Mouse (Mus musculus) forebrain, embryonic 11.5 days (tissue): ENCODE data around the gene Katnb1. TPM values are rescaled to one million over a fixed set of nuclear protein-coding genes. Genes with fewer than 3 reads are reported as not detected.

Source experiments
- ATAC-seq: fragments of 200-750 bp; cut with Nextera tagmentation; replicated peaks from 2 replicates; pipeline ENCODE4 v1.8.0; 2017; ENCODE audit warnings: moderate TSS enrichment; ENCODE audit not compliant: low FRiP score
- DNase-seq: peaks from one replicate; pipeline ENCODE4 v3.0.0-alpha.2; 2017; ENCODE audit warnings: low spot score
- H3K27ac ChIP-seq: fragments of 300-500 bp; sonication (generic); 2 replicates; pipeline ENCODE4 v1.5.1; 2014; ENCODE audit warnings: low read depth, low read length
- H3K27me3 ChIP-seq: fragments of 300-500 bp; sonication (generic); 2 replicates; pipeline ENCODE4 v1.6.1; 2014; ENCODE audit warnings: mild to moderate bottlenecking, low read length, mixed read lengths; ENCODE audit not compliant: control insufficient read depth, insufficient read depth
- H3K36me3 ChIP-seq: fragments of 300-500 bp; sonication (generic); 2 replicates; pipeline ENCODE4 v1.6.1; 2014; ENCODE audit warnings: mild to moderate bottlenecking, low read length, moderate library complexity, mixed read lengths; ENCODE audit not compliant: control insufficient read depth, insufficient read depth
- H3K4me1 ChIP-seq: fragments of 300-500 bp; sonication (generic); replicated peaks from 2 replicates; pipeline ENCODE4 v1.6.1; 2014; ENCODE audit warnings: low read length, mixed read lengths; ENCODE audit not compliant: control insufficient read depth, insufficient read depth
- H3K4me2 ChIP-seq: fragments of 300-500 bp; sonication (generic); 2 replicates; pipeline ENCODE4 v1.6.1; 2014; ENCODE audit warnings: low read depth, mild to moderate bottlenecking, low read length, moderate library complexity, mixed read lengths; ENCODE audit not compliant: severe bottlenecking
- H3K4me3 ChIP-seq: fragments of 300-500 bp; sonication (generic); 2 replicates; pipeline ENCODE4 v1.5.1; 2014; ENCODE audit warnings: low read depth, low read length
- H3K9ac ChIP-seq: fragments of 300-500 bp; sonication (generic); 2 replicates; pipeline ENCODE4 v1.6.1; 2014; ENCODE audit warnings: low read length
- H3K9me3 ChIP-seq: fragments of 300-500 bp; sonication (generic); 2 replicates; pipeline ENCODE4 v1.6.1; 2016; ENCODE audit warnings: low read length, mixed read lengths; ENCODE audit not compliant: control insufficient read depth
- WGBS: fragments of 180-500 bp; shearing (Covaris S2); extraction: QIAGEN DNeasy Blood & Tissue Kit; methylation state at CpG from one replicate; pipeline ENCODE4 v1.1.7; 2014; 5-methylcytosine and 5-hydroxymethylcytosine counted together
- polyA plus RNA-seq: library from polyadenylated mRNA; unstranded; fragments of >200 nt; fragmentation: Nextera tagmentation; extraction: Ambion mirVana; gene quantifications from 2 replicates; pipeline ENCODE4 v1.2.1, GENCODE M21; 2014

Gene Katnb1
- polyA plus RNA-seq, 1 experiment from 2014 or later = 37.5 TPM

- ATAC-seq = no peak
- Histone ChIP-seq H3K27me3 (no peaks in the 10 kb centered on the region), H3K27ac (no peak overlapping the region), H3K4me1 (no peaks in the 10 kb centered on the region), H3K9ac (no peak overlapping the region), H3K4me3 (no peak overlapping the region), H3K36me3 (no peaks in the 10 kb centered on the region), H3K4me2 (no peak overlapping the region), H3K9me3 (no peaks in the 10 kb centered on the region)
- 67% methylated on average over 15 of the region's 15 CpGs for WGBS
- no peak for DNase-seq
Measured at GRCm38 (mm10) chr8:95130966-95131537, 50.1 kb downstream of the Katnb1 start.

- Histone ChIP-seq H3K27ac (no peak overlapping the region), H3K4me2 (no peak overlapping the region)
Measured at GRCm38 (mm10) chr8:95131983-95132382, 51.0 kb downstream of the Katnb1 start.

GRCm38 (mm10) chr8:95134186-95134585, 53.2 kb downstream of the Katnb1 start:
- peaks cover 10% of the 10 kb centered on the region for H3K4me1 ChIP-seq
- no peak overlapping the region for H3K9ac ChIP-seq
- H3K4me3 ChIP-seq = no peak overlapping the region
- H3K4me2 ChIP-seq = no peak overlapping the region
- DNase-seq (no peak), ATAC-seq (no peak)
- no peaks in the 10 kb centered on the region for H3K9me3 ChIP-seq
- H3K27me3 ChIP-seq = peaks cover 8% of the 10 kb centered on the region
- H3K36me3 ChIP-seq = no peaks in the 10 kb centered on the region
- WGBS = 84% methylated on average over 2 of the region's 2 CpGs
- H3K27ac ChIP-seq = no peak overlapping the region

More at GRCm38 (mm10) chr8:95131983-95132382, 51.0 kb downstream of the Katnb1 start:
- 80% methylated on average over 5 of the region's 5 CpGs for WGBS
- no peak for ATAC-seq
- Histone ChIP-seq H3K4me3 (no peak overlapping the region), H3K9ac (no peak overlapping the region), H3K9me3 (no peaks in the 10 kb centered on the region), H3K27me3 (peaks cover 3% of the 10 kb centered on the region), H3K36me3 (no peaks in the 10 kb centered on the region), H3K4me1 (no peaks in the 10 kb centered on the region)
- DNase-seq = no peak

- Histone ChIP-seq H3K27me3 (peaks cover 8% of the 10 kb centered on the region), H3K9ac (no peak overlapping the region), H3K27ac (no peak overlapping the region), H3K4me2 (no peak overlapping the region), H3K36me3 (no peaks in the 10 kb centered on the region), H3K4me1 (peaks cover 10% of the 10 kb centered on the region), H3K4me3 (no peak overlapping the region), H3K9me3 (no peaks in the 10 kb centered on the region)
- no peak for ATAC-seq
- WGBS = 48% methylated on average over 3 of the region's 3 CpGs
- no peak for DNase-seq
Measured at GRCm38 (mm10) chr8:95135242-95135641, 54.3 kb downstream of the Katnb1 start.

- H3K4me1 ChIP-seq = peaks cover 10% of the 10 kb centered on the region
- no peak overlapping the region for H3K4me3 ChIP-seq
- no peak overlapping the region for H3K9ac ChIP-seq
- H3K27ac ChIP-seq = no peak overlapping the region
- H3K9me3 ChIP-seq = no peaks in the 10 kb centered on the region
- peaks cover 10% of the 10 kb centered on the region for H3K27me3 ChIP-seq
- 82% methylated on average over 3 of the region's 3 CpGs for WGBS
- no peaks in the 10 kb centered on the region for H3K36me3 ChIP-seq
- no peak overlapping the region for H3K4me2 ChIP-seq
- DNase-seq (no peak), ATAC-seq (no peak)
Measured at GRCm38 (mm10) chr8:95136218-95136617, 55.2 kb downstream of the Katnb1 start.

GRCm38 (mm10) chr8:95137201-95137600, 56.2 kb downstream of the Katnb1 start:
- peak overlapping the region; percentile 14; the same call in 1 of the 2 replicates for H3K4me3 ChIP-seq
- H3K4me2 ChIP-seq = peak overlapping the region; percentile 39
- 14% methylated on average over 12 of the region's 12 CpGs for WGBS
- no peaks in the 10 kb centered on the region for H3K36me3 ChIP-seq
- DNase-seq (no peak), ATAC-seq (no peak)
- H3K27ac ChIP-seq = no peak overlapping the region
- no peak overlapping the region; the same call in 1 of the 2 replicates for H3K9ac ChIP-seq
- no peaks in the 10 kb centered on the region for H3K9me3 ChIP-seq
- peaks cover 10% of the 10 kb centered on the region for H3K27me3 ChIP-seq
- peaks cover 15% of the 10 kb centered on the region for H3K4me1 ChIP-seq

GRCm38 (mm10) chr8:95137641-95138098, 56.7 kb downstream of the Katnb1 start:
- H3K27me3 ChIP-seq = peaks cover 10% of the 10 kb centered on the region

GRCm38 (mm10) chr8:95138341-95139050, 57.5 kb downstream of the Katnb1 start:
- Histone ChIP-seq H3K4me3 (no peak overlapping the region), H3K4me1 (peaks cover 22% of the 10 kb centered on the region), H3K9me3 (no peaks in the 10 kb centered on the region), H3K27ac (no peak overlapping the region), H3K27me3 (peaks cover 10% of the 10 kb centered on the region), H3K4me2 (peak overlapping the region; percentile 39), H3K9ac (no peak overlapping the region), H3K36me3 (no peaks in the 10 kb centered on the region)
- DNase-seq (peak; percentile 68), ATAC-seq (0 out of 2 replicates have a peak, but pooled peaks have one; percentile 19)
- WGBS = 18% methylated on average over 6 of the region's 6 CpGs

More at GRCm38 (mm10) chr8:95137641-95138098, 56.7 kb downstream of the Katnb1 start:
- H3K4me1 ChIP-seq = peaks cover 18% of the 10 kb centered on the region
- ATAC-seq (0 out of 2 replicates have a peak, but pooled peaks have one; percentile 22), DNase-seq (peak; percentile 75)
- peak overlapping the region; percentile 14; the same call in 1 of the 2 replicates for H3K4me3 ChIP-seq
- H3K9me3 ChIP-seq = no peaks in the 10 kb centered on the region
- under 1% methylated on average over 28 of the region's 28 CpGs for whole genome bisulfite sequencing
- H3K27ac ChIP-seq = no peak overlapping the region
- H3K9ac ChIP-seq = no peak overlapping the region; the same call in 1 of the 2 replicates
- peak overlapping the region; percentile 39 for H3K4me2 ChIP-seq
- H3K36me3 ChIP-seq = no peaks in the 10 kb centered on the region
